Mouse (Mus musculus): ENCODE measurements at regions not wholly inside any gene's neighbourhood (a gene's known extent, or its start where the extent isn't known, plus 50 kb on each side); places are given as distances from the start of the nearest gene placed in this dataset.
"Not testable (repeated sequence)": the region's sequence is repeated elsewhere in the genome, so short reads cannot be mapped to it uniquely, and the experiment has no call there.

- no peak for DNase-seq
Measured at GRCm38 (mm10) chr10:96188168-96188567, 51.8 kb downstream of the Gm5426 start.

GRCm38 (mm10) chr10:96190168-96190987 is 54.0 kb downstream of the Gm5426 start:
- DNase-seq = no peak

GRCm38 (mm10) chr10:96200932-96201641 is 64.7 kb downstream of the Gm5426 start:
- no peak for DNase-seq

GRCm38 (mm10) chr10:96201891-96202290 is 65.5 kb downstream of the Gm5426 start:
- no peak for DNase-seq

GRCm38 (mm10) chr10:96202871-96203270 is 66.5 kb downstream of the Gm5426 start:
- DNase-seq = no peak

- DNase-seq = no peak
Measured at GRCm38 (mm10) chr10:96204198-96204597, 67.8 kb downstream of the Gm5426 start.

GRCm38 (mm10) chr10:96209171-96209570 is 72.8 kb downstream of the Gm5426 start:
- DNase-seq = no peak

GRCm38 (mm10) chr10:96211189-96211588 is 74.8 kb downstream of the Gm5426 start:
- no peak for DNase-seq

- peak; percentile 93 for DNase-seq
Measured at GRCm38 (mm10) chr10:96213876-96214275, 77.5 kb downstream of the Gm5426 start.

- DNase-seq = no peak
Measured at GRCm38 (mm10) chr10:96214285-96214684, 77.9 kb downstream of the Gm5426 start.

- peak; percentile 98 for DNase-seq
Measured at GRCm38 (mm10) chr10:96214946-96215345, 78.5 kb downstream of the Gm5426 start.

GRCm38 (mm10) chr10:96220731-96221130 is 84.3 kb downstream of the Gm5426 start:
- DNase-seq = no peak

GRCm38 (mm10) chr10:96230391-96230790 is 94.0 kb downstream of the Gm5426 start:
- DNase-seq = no peak

- no peak for DNase-seq
Measured at GRCm38 (mm10) chr10:96231309-96231708, 94.9 kb downstream of the Gm5426 start.

GRCm38 (mm10) chr10:96232889-96233288 is 96.5 kb downstream of the Gm5426 start:
- DNase-seq = no peak

- no peak for DNase-seq
Measured at GRCm38 (mm10) chr10:96234564-96235412, 98.4 kb downstream of the Gm5426 start.

- not testable (repeated sequence) for DNase-seq
Measured at GRCm38 (mm10) chr10:96236031-96236430, 99.6 kb downstream of the Gm5426 start.

GRCm38 (mm10) chr10:96236777-96237373 is 100.5 kb downstream of the Gm5426 start:
- DNase-seq = no peak

- DNase-seq = no peak
Measured at GRCm38 (mm10) chr10:96237572-96238130, 101.2 kb downstream of the Gm5426 start.

GRCm38 (mm10) chr10:96238251-96238650 is 101.8 kb downstream of the Gm5426 start:
- DNase-seq = no peak

GRCm38 (mm10) chr10:96238850-96239249 is 102.4 kb downstream of the Gm5426 start:
- no peak for DNase-seq

GRCm38 (mm10) chr10:96240591-96240990 is 104.2 kb downstream of the Gm5426 start:
- no peak for DNase-seq

Measured in cerebellum, adult 9-11 months (tissue).